Mouse (Mus musculus) testis, adult 2 months (tissue): Measurements from ENCODE around the gene Amigo1. TPM values are rescaled to one million over a fixed set of nuclear protein-coding genes. Genes with fewer than 3 reads are reported as not detected.

Experiments
- H3K27ac ChIP-seq: fragments of 200-500 bp; 2 replicates; pipeline ENCODE4 v1.5.1; 2012; ENCODE audit warnings: low read depth, low read length; ENCODE audit not compliant: control insufficient read depth, insufficient read depth
- H3K27me3 ChIP-seq: fragments of 200-500 bp; 2 replicates; pipeline ENCODE4 v1.6.1; 2012; ENCODE audit warnings: mild to moderate bottlenecking, low read length, moderate library complexity; ENCODE audit not compliant: control insufficient read depth, insufficient read depth
- H3K36me3 ChIP-seq: fragments of 200-500 bp; 2 replicates; pipeline ENCODE4 v1.6.1; 2012; ENCODE audit warnings: mild to moderate bottlenecking, low read length; ENCODE audit not compliant: control insufficient read depth, insufficient read depth
- H3K4me1 ChIP-seq: fragments of 200-500 bp; 2 replicates; pipeline ENCODE4 v1.6.1; 2012; ENCODE audit warnings: low read length; ENCODE audit not compliant: control insufficient read depth, insufficient read depth
- H3K4me3 ChIP-seq: fragments of 200-500 bp; 2 replicates; pipeline ENCODE4 v1.5.1; 2012; ENCODE audit warnings: low read depth, mild to moderate bottlenecking, low read length, moderate library complexity, mixed read lengths; ENCODE audit not compliant: control insufficient read depth
- CTCF ChIP-seq: fragments of 200-500 bp; IDR thresholded peaks from 2 replicates; pipeline ENCODE4 v1.5.1; 2012; ENCODE audit warnings: low read depth, mild to moderate bottlenecking, inconsistent platforms, low read length, moderate library complexity; ENCODE audit not compliant: control insufficient read depth, insufficient read depth, insufficient replicate concordance
- POLR2A ChIP-seq: fragments of 200-500 bp; IDR thresholded peaks from 2 replicates; pipeline ENCODE4 v1.6.1; 2012; ENCODE audit warnings: low read depth, mild to moderate bottlenecking, inconsistent platforms, low read length, moderate library complexity; ENCODE audit not compliant: control insufficient read depth
- polyA plus RNA-seq: library from polyadenylated mRNA; depleted of rRNA; stranded (reverse); fragments of >200 nt; gene quantifications from 2 replicates; pipeline ENCODE4 v1.2.3, GENCODE M21; 2012; rRNA removed

Amigo1 gene
- polyA plus RNA-seq, 1 experiment = 1.1 TPM

- TF ChIP-seq POLR2A = no peak
- TF ChIP-seq CTCF = no peak
- Histone ChIP-seq H3K27ac (no peak overlapping the region), H3K36me3 (no peaks in the 10 kb centered on the region), H3K4me1 (peaks cover 3% of the 10 kb centered on the region), H3K27me3 (no peaks in the 10 kb centered on the region), H3K4me3 (no peak overlapping the region)
Measured at GRCm38 (mm10) chr3:108241243-108241839, 55.2 kb downstream of the Amigo1 start.

Other genes with a start within 250 kb of the Amigo1 start
- gene Gstm6, start 242.6 kb upstream of the Amigo1 start, polyA plus RNA-seq = 59.3 and 78.5 TPM in 2 replicates
- gene Gstm3, start 217.1 kb upstream of the Amigo1 start, polyA plus RNA-seq = 0.19 TPM in 1 of 2 replicates, not detected in the other
- 246 and 344 TPM in 2 replicates for gene Gstm2, start 199.9 kb upstream of the Amigo1 start, polyA plus RNA-seq
- gene Gstm1, start 168.4 kb upstream of the Amigo1 start, polyA plus RNA-seq = 547 and 702 TPM in 2 replicates
- gene Gstm4, start 141.4 kb upstream of the Amigo1 start, polyA plus RNA-seq = 18.9 and 20.7 TPM in 2 replicates
- gene Ampd2, start 99.7 kb upstream of the Amigo1 start, polyA plus RNA-seq = 15.0 and 16.6 TPM in 2 replicates
- gene Gnat2, start 93.5 kb upstream of the Amigo1 start, polyA plus RNA-seq = 0.40 and 0.71 TPM in 2 replicates
- 11.9 and 15.8 TPM in 2 replicates for gene Gnai3, start 40.2 kb upstream of the Amigo1 start, polyA plus RNA-seq
- gene Gpr61, start 31.5 kb upstream of the Amigo1 start, polyA plus RNA-seq = 1.4 and 1.5 TPM in 2 replicates
- 1.7 and 2.2 TPM in 2 replicates for gene Cyb561d1, start 14.9 kb downstream of the Amigo1 start, polyA plus RNA-seq
- gene Atxn7l2, start 24.6 kb downstream of the Amigo1 start, polyA plus RNA-seq = 9.2 and 11.0 TPM in 2 replicates
- 0.59 and 0.88 TPM in 2 replicates for gene Sypl2, start 40.3 kb downstream of the Amigo1 start, polyA plus RNA-seq
- gene Psma5, start 70.6 kb downstream of the Amigo1 start, polyA plus RNA-seq = 31.5 and 38.2 TPM in 2 replicates
- gene Sort1, start 97.7 kb downstream of the Amigo1 start, polyA plus RNA-seq = 51.4 and 55.4 TPM in 2 replicates
- gene Mybphl, start 178.6 kb downstream of the Amigo1 start, polyA plus RNA-seq = 0.12 and 0.20 TPM in 2 replicates
- gene Psrc1, start 197.5 kb downstream of the Amigo1 start, polyA plus RNA-seq = 0.54 and 1.1 TPM in 2 replicates
- gene Celsr2, start 229.2 kb downstream of the Amigo1 start, polyA plus RNA-seq = 17.0 and 17.7 TPM in 2 replicates